Mouse (Mus musculus): Measurements from ENCODE around the gene Htr1d. TPM values are rescaled to one million over a fixed set of nuclear protein-coding genes. Genes with fewer than 3 reads are reported as not detected.

Htr1d gene
- total RNA-seq, 2 experiments from 2014 or later = not detected

GRCm38 (mm10) chr4:136452286-136452685, 29.0 kb downstream of the Htr1d start:
- DNase-seq = no peak

- DNase-seq = no peak
These were observed 29.5 kb downstream of the Htr1d start for GRCm38 (mm10) chr4:136452792-136453191.

GRCm38 (mm10) chr4:136454850-136455260, 31.5 kb downstream of the Htr1d start:
- DNase-seq = peak; percentile 69 to 94

- DNase-seq = no peak
These were observed 33.3 kb downstream of the Htr1d start for GRCm38 (mm10) chr4:136456516-136457218.

- no peak for DNase-seq
These were observed 35.0 kb downstream of the Htr1d start for GRCm38 (mm10) chr4:136458276-136458675.

- no peak for DNase-seq
These were observed 35.9 kb downstream of the Htr1d start for GRCm38 (mm10) chr4:136459210-136459609.

GRCm38 (mm10) chr4:136461206-136461605, 37.9 kb downstream of the Htr1d start:
- no peak for DNase-seq

- no peak for DNase-seq
These were observed 38.4 kb downstream of the Htr1d start for GRCm38 (mm10) chr4:136461761-136462085.

- peak; percentile 88 to 95 for DNase-seq
These were observed 38.9 kb downstream of the Htr1d start, which contains the start of gene 6030445D17Rik for GRCm38 (mm10) chr4:136462086-136462838. Gene 6030445D17Rik (plus strand): TSS chr4:136462250.

GRCm38 (mm10) chr4:136462839-136463178, 39.5 kb downstream of the Htr1d start:
- DNase-seq = peak; percentile 60 to 65

GRCm38 (mm10) chr4:136463436-136463835, 40.1 kb downstream of the Htr1d start:
- DNase-seq = no peak

- DNase-seq = peak; percentile 65 to 79
These were observed 42.9 kb downstream of the Htr1d start for GRCm38 (mm10) chr4:136466226-136466625.

- peak; percentile 28 to 36 for DNase-seq
These were observed 45.4 kb downstream of the Htr1d start for GRCm38 (mm10) chr4:136468553-136469327.

GRCm38 (mm10) chr4:136469371-136469903, 46.1 kb downstream of the Htr1d start, which contains the start of gene Luzp1:
Gene Luzp1 (plus strand): TSS chr4:136469761.
- DNase-seq = peak; percentile 96 to 97

GRCm38 (mm10) chr4:136469941-136470346, 46.6 kb downstream of the Htr1d start:
- no peak for DNase-seq

- DNase-seq = peak; percentile 54 to 76
These were observed 47.2 kb downstream of the Htr1d start for GRCm38 (mm10) chr4:136470347-136471071.

GRCm38 (mm10) chr4:136476692-136477091, 53.4 kb downstream of the Htr1d start:
- no peak for DNase-seq

GRCm38 (mm10) chr4:136486549-136486948, 63.2 kb downstream of the Htr1d start:
- DNase-seq = no peak
